Mouse (Mus musculus): ENCODE measurements around the gene Wnt6. TPM values are rescaled to one million over a fixed set of nuclear protein-coding genes. Genes with fewer than 3 reads are reported as not detected.
"Not testable (repeated sequence)": the region's sequence is repeated elsewhere in the genome, so short reads cannot be mapped to it uniquely, and the experiment has no call there.

Gene Wnt6
- polyA plus RNA-seq, 1 experiment from 2014 or later = 4.5 TPM

DNA sequence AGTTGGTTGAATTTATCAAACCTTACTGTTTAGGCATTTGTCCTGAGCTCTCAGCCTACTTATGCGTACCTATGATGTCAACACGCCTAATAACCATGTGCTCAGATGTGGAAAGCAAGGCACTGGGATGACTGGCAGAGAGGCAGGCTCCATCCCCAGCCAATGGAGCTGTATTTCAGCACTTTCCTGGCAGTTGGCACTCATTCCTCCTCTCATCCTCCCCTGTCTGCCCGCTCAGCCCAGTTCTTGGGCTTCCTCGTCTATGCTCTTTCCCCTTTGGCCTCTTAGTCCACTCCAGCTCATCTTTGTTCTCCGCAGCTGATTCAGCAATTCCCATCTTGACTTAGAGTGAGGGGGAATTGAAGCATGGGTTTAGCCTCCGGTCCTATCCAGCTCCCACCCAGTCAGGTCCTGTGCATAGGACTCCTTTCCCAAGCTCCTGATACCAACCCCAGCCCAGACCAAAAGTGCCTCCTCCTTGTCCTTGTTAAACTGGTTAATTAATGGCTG is 30.0 kb downstream of the Wnt6 start:
- no peak for ATAC-seq (ENCODE audit: low FRiP score)
- Histone ChIP-seq H3K4me2 (no peak overlapping the region), H3K27me3 (peaks cover 96% of the 10 kb centered on the region), H3K27ac (no peak overlapping the region), H3K9ac (no peak overlapping the region), H3K36me3 (no peaks in the 10 kb centered on the region), H3K9me3 (no peaks in the 10 kb centered on the region), H3K4me1 (replicated peaks) (peaks cover 64% of the 10 kb centered on the region), H3K4me3 (no peak overlapping the region)
- WGBS = 17% methylated on average over 6 of the region's 6 CpGs

DNA sequence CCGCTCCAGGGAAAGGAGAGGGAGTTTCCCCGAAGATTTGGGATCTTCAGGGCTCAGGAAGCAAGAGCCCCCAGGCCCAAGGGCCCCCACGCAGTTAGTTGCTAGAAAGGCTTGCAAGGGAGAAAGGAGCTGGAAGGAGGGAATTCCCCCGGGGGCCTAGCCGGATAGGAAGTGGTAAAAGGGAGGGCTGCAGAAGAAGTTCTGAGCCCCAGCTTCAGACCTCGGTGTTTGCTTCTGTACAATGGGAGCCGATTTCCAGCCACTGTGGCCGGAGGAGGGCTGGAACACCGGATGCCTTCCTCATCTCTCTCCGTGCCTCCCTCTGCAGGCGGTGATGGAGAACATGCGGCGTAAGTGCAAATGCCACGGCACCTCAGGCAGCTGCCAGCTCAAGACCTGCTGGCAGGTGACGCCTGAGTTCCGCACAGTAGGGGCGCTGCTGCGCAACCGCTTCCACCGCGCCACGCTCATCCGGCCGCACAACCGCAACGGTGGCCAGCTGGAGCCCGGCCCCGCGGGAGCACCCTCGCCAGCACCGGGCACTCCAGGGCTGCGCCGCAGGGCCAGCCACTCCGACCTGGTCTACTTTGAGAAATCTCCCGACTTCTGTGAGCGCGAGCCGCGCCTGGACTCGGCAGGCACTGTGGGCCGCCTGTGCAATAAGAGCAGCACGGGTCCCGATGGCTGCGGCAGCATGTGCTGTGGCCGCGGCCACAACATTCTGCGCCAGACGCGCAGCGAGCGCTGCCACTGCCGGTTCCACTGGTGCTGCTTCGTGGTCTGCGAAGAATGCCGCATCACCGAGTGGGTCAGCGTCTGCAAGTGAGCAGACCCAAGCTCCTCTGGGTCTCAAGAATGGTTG is 31.3 kb downstream of the Wnt6 start:
- under 1% methylated on average over 56 of the region's 57 CpGs for WGBS
- H3K9me3 ChIP-seq = no peaks in the 10 kb centered on the region
- H3K4me2 ChIP-seq = peak overlapping the region; percentile 74
- peaks cover 64% of the 10 kb centered on the region for H3K4me1 ChIP-seq (replicated peaks)
- H3K4me3 ChIP-seq = peak overlapping the region; percentile 45
- peak overlapping the region; percentile 49; the same call in 1 of the 2 replicates for H3K27ac ChIP-seq
- peaks cover 95% of the 10 kb centered on the region for H3K27me3 ChIP-seq
- peak; percentile 49 for ATAC-seq (ENCODE audit: low FRiP score)
- no peaks in the 10 kb centered on the region for H3K36me3 ChIP-seq
- H3K9ac ChIP-seq = peak overlapping the region; percentile 72

DNA sequence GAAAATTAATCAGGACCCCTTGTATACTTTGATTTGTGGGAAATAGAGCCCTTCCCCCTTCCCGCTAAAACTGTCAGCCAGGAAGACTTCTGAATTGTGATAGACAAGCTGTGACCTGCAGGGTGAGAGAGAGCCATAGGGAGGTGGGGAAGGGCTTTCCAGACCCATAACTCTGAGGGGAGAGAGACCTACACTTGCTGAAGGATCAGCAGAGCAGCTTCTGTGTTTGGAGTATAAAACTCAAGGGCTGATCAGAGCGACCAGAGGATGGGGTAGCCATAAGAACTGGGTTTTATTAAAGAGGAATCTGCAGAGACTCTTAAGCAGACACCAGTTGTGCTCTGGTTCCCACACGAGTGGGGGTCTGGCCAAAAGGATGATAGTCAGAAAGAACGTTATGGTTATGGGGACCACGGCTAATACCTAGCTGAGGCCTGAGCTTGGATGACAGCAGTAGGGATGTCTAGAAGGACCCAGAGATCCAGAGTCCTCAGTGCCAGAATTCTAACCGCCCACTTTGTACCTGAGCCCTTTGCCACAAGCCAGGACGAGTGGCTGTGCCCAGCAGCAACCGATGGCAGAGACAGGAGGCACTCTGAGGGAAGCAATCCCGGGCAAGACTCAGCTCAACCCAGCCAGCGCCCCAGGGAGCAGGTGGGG is 32.6 kb downstream of the Wnt6 start:
- H3K4me2 ChIP-seq = no peak overlapping the region
- peaks cover 70% of the 10 kb centered on the region for H3K4me1 ChIP-seq (replicated peaks)
- H3K27me3 ChIP-seq = peaks cover 88% of the 10 kb centered on the region
- no peaks in the 10 kb centered on the region for H3K36me3 ChIP-seq
- H3K4me3 ChIP-seq = no peak overlapping the region
- H3K9me3 ChIP-seq = no peaks in the 10 kb centered on the region
- WGBS = 12% methylated on average over 10 of the region's 10 CpGs
- no peak overlapping the region for H3K27ac ChIP-seq
- H3K9ac ChIP-seq = no peak overlapping the region
- ATAC-seq (ENCODE audit: low FRiP score) = no peak

DNA sequence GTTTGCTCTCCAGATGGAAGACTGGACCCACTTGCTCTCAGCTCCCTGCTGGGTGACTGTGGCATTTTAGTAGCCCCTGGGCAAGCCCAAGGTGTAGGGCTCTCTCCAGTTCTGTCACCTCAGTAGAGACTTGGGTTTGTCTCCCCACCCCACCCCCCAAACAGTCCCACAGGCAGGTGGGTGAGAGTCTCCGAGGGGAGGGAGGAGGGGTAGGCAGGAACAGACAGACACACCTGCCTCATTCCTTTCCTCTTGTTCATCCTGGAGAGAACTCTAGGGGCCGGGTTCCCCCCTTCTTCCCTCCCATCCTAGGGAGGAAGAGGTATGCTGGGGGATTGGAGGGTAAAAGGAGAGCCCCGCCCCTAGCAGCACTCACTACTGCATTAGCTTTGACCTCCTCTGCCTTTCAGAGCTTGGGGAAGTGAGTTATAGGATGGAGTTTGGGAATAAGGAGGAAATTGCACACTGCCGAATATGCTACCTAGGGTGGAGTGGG is 33.7 kb downstream of the Wnt6 start:
- Histone ChIP-seq H3K4me1 (replicated peaks) (peaks cover 67% of the 10 kb centered on the region), H3K4me3 (no peak overlapping the region), H3K9ac (no peak overlapping the region), H3K4me2 (no peak overlapping the region), H3K27ac (no peak overlapping the region), H3K36me3 (no peaks in the 10 kb centered on the region), H3K27me3 (peaks cover 84% of the 10 kb centered on the region), H3K9me3 (no peaks in the 10 kb centered on the region)
- ATAC-seq (ENCODE audit: low FRiP score) = no peak
- 19% methylated on average over 4 of the region's 4 CpGs for WGBS

DNA sequence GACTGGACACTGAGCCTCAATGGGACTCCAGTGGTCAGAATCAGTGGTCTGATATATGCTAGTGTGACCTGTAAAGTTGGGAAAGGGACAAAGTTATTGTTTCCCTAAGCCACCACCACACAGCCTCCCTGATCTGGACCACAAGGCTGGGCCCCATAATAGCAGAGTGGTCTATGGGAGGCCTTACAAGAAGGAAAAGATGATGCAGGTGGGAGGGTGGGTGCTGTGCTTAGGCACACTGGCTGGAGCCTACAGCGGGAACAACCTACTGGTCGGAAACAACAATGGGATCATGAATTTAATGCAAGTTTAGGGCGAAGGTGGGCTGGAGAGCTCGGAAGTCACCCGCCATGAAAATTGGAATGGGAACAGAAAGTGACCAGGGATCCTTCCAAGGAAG is 34.2 kb downstream of the Wnt6 start:
- no peak for ATAC-seq (ENCODE audit: low FRiP score)
- H3K4me2 ChIP-seq = peak overlapping the region; percentile 66; the same call in 1 of the 2 replicates
- H3K9ac ChIP-seq = no peak overlapping the region
- no peaks in the 10 kb centered on the region for H3K36me3 ChIP-seq
- 15% methylated on average over 5 of the region's 5 CpGs for whole genome bisulfite sequencing
- peaks cover 80% of the 10 kb centered on the region for H3K27me3 ChIP-seq
- no peak overlapping the region for H3K4me3 ChIP-seq
- H3K27ac ChIP-seq = no peak overlapping the region
- no peaks in the 10 kb centered on the region for H3K9me3 ChIP-seq
- H3K4me1 ChIP-seq (replicated peaks) = peaks cover 63% of the 10 kb centered on the region

DNA sequence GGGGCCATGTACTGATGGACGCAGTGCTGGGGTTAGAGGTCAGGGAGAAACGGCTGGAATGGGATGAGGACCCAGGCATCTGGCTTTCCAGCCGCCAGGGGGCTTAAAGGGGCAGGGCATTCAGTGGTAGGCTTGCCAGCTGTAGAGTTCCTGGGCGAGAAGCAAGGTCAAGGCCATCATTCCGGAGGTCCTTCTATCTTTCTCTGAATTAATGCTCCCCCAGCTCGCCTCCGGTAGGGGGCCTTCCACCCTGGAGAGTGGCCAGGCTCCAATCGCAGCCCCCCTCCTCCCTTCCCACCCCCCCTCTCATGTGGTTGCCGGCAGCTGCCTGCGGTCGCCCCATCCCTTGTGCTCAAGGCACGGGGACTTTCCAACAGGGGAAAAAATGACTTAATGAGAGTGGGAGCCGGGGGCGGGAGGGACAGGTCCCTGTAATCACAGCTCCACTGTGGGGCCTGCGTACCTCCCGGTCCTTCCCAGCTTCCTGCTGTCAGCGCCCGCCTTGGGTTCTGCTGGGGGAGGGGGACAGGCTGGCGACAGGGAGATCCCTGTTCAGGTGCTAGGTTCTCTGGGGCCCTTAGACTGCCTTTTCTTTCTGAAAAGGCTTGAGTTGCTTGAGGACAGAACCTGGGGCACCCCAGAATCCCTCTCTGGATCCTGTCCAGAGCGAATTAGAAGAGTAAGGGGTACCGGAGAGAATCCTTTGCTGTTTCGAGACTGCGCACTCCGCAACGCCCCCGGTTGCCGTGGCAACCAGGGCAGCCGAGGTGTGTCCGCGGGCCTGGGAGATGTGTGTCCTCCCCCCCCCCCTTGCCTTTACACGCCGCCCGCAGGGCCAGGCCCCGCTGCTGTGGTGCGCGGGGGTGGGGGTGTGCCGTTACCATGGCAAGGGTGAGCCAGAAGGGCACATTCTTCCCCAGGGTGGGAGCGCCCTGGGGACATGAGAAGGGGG is 34.9 kb downstream of the Wnt6 start:
- peak overlapping the region; percentile 44; the same call in 1 of the 2 replicates for H3K27ac ChIP-seq
- H3K27me3 ChIP-seq = peaks cover 80% of the 10 kb centered on the region
- peak; percentile 56 for ATAC-seq (ENCODE audit: low FRiP score)
- H3K36me3 ChIP-seq = no peaks in the 10 kb centered on the region
- H3K4me3 ChIP-seq = peak overlapping the region; percentile 36
- peaks cover 60% of the 10 kb centered on the region for H3K4me1 ChIP-seq (replicated peaks)
- WGBS = under 1% methylated on average over 35 of the region's 38 CpGs
- no peaks in the 10 kb centered on the region for H3K9me3 ChIP-seq
- peak overlapping the region; percentile 66 for H3K4me2 ChIP-seq
- H3K9ac ChIP-seq = peak overlapping the region; percentile 63

DNA sequence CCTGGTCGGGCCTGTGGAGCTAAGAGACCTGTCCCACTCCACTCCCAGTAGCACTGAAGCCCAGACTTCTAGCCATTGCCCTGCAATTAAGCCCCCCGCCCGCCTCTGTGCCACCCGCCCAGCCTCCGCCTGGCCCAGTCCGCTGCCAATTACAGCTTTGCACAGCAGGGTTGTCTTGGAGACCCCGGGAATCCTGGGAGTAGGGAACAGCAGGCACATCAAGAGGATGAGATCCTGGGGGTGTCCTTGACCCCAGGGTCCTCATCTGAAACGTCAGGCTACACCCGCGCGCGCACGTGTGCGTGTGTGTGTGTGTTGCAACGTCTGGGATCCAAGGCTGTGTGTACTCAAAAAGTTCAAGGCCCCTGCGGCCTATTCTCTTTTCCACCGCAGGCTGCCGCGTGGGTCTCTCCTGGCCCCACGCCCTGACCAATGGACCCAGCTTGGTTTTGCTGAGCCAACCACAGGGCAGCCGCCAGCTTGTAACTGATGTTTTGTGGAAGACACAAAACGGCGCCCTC is 35.9 kb downstream of the Wnt6 start:
- Histone ChIP-seq H3K4me3 (peak overlapping the region; percentile 36), H3K4me2 (peak overlapping the region; percentile 66), H3K36me3 (no peaks in the 10 kb centered on the region), H3K27ac (no peak overlapping the region), H3K9me3 (no peaks in the 10 kb centered on the region), H3K9ac (peak overlapping the region; percentile 63), H3K27me3 (peaks cover 77% of the 10 kb centered on the region), H3K4me1 (replicated peaks) (peaks cover 56% of the 10 kb centered on the region)
- peak; percentile 14 for ATAC-seq (ENCODE audit: low FRiP score)
- 2% methylated on average over 23 of the region's 23 CpGs for WGBS

DNA sequence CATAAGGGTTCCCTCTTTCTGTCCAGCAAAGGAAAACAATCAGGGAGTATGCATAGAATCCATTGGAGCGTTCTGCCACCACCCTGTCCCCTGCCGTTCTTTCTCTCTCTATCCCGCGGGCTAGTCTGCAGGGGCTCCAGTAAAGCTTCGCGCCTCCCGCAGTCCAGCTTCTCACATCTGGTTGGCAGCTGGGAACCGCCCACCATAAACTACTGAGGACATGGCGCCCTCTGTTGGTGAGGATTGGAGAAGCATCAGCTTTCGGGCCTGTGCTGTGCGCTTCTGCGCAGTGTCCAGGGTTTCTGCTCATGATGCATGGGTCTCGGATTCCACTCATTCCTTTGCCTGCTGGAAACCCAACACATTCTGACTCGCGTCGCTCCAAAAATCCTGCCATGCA is 36.4 kb downstream of the Wnt6 start:
- H3K9ac ChIP-seq = peak overlapping the region; percentile 53; the same call in 1 of the 2 replicates
- H3K4me2 ChIP-seq = peak overlapping the region; percentile 66
- H3K27ac ChIP-seq = no peak overlapping the region
- H3K36me3 ChIP-seq = no peaks in the 10 kb centered on the region
- peaks cover 74% of the 10 kb centered on the region for H3K27me3 ChIP-seq
- peaks cover 51% of the 10 kb centered on the region for H3K4me1 ChIP-seq (replicated peaks)
- H3K4me3 ChIP-seq = peak overlapping the region; percentile 36
- peak; percentile 64 for ATAC-seq (ENCODE audit: low FRiP score)
- under 1% methylated on average over 16 of the region's 16 CpGs for WGBS
- no peaks in the 10 kb centered on the region for H3K9me3 ChIP-seq

DNA sequence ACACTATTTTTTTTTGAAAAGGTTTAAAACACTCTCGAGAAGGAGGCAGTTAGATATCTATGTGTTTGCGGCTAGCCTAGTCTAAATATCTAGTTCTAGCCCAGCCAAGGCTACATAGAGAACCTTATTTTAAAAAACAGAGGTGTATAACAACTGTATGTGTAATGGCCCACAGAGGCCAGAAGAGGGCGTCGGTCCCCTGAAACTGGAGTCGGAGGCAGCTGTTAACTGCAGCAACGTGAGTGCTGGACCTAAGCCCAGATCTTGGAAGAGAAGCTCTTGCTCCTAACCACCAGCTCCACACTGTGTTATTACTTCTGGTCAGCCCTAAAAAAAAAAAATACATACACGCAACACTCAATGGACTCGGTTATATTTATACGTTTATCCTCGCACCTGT is 37.3 kb downstream of the Wnt6 start:
- ATAC-seq (ENCODE audit: low FRiP score) = no peak
- no peaks in the 10 kb centered on the region for H3K36me3 ChIP-seq
- no peak overlapping the region for H3K9ac ChIP-seq
- H3K27ac ChIP-seq = no peak overlapping the region
- H3K27me3 ChIP-seq = peaks cover 71% of the 10 kb centered on the region
- no peaks in the 10 kb centered on the region for H3K9me3 ChIP-seq
- peaks cover 42% of the 10 kb centered on the region for H3K4me1 ChIP-seq (replicated peaks)
- no peak overlapping the region for H3K4me2 ChIP-seq
- WGBS = 59% methylated on average over 10 of the region's 10 CpGs
- no peak overlapping the region for H3K4me3 ChIP-seq

DNA sequence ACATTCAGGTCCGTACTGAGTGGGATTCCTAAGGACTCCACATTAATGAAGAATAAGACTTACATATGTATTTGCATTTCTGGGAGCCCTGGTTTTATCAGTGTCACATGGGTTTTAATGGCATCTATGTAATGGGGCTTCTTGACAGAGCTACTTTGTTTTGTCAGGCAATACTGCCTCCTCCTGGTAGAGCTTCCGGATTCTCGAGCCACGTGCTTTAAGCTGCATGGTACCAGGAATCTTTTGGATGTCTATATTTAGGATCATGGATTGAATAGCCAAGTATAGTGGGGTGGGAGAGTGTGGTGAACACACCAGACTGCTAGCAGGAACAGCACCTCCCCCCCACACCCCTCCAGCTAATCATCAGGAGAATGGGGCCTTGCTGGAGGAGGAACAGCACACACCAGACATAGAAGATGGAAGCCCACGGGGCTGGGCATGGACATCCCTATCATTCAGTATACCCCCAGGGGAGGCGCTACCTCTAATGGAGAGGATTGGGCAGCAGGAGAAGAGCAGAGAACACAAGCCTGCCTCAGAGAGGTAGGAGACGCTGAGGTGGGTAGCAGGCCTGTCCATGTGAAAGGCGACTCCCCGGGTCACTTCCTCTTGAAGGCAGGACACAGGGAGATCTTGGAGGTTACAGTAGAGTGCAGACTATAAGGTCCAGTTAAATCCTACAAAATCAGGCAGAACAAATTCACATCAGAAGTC is 43.4 kb downstream of the Wnt6 start:
- WGBS = 74% methylated on average over 9 of the region's 9 CpGs
- no peak overlapping the region for H3K4me2 ChIP-seq
- no peak overlapping the region for H3K9ac ChIP-seq
- no peak overlapping the region for H3K4me3 ChIP-seq
- no peaks in the 10 kb centered on the region for H3K9me3 ChIP-seq
- peaks cover 22% of the 10 kb centered on the region for H3K27me3 ChIP-seq
- H3K4me1 ChIP-seq (replicated peaks) = peaks cover 8% of the 10 kb centered on the region
- H3K27ac ChIP-seq = no peak overlapping the region
- ATAC-seq (ENCODE audit: low FRiP score) = no peak
- H3K36me3 ChIP-seq = no peaks in the 10 kb centered on the region

DNA sequence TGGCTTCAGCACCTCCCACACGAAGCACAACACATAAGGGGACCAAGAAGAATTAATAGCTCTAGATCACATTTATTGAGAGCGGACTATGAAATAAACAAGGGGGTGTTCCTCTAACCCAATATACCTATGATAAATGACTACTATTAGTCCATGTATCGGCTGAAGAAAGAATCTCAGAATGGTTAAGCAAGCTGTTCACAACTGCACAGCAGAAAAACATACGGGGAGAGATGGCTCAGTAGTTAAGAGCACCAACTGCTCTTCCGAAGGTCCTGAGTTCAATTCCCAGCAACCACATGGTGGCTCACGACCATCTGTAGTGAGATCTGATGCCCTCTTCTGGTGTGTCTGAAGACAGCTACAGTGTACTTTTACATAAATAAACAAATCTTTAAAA is 44.3 kb downstream of the Wnt6 start:
- H3K4me3 ChIP-seq; H3K9ac ChIP-seq; H3K27ac ChIP-seq; H3K9me3 ChIP-seq; ATAC-seq (ENCODE audit: low FRiP score); H3K36me3 ChIP-seq; H3K4me2 ChIP-seq; H3K4me1 ChIP-seq (replicated peaks): not testable (repeated sequence)
- peaks cover 21% of the 10 kb centered on the region for H3K27me3 ChIP-seq
- 92% methylated on average over 6 of the region's 6 CpGs for WGBS

Data from hindbrain, embryonic 13.5 days (tissue).